Mouse (Mus musculus) testis, adult 2 months (tissue): ENCODE measurements around the gene Gpr137. TPM values are rescaled to one million over a fixed set of nuclear protein-coding genes. Genes with fewer than 3 reads are reported as not detected.
A peak's percentile ranks its signal among the peaks of the same experiment; 100 is the strongest.

Experiments
- H3K27ac ChIP-seq: fragments of 200-500 bp; 2 replicates; pipeline ENCODE4 v1.5.1; 2012; ENCODE audit warnings: low read depth, low read length; ENCODE audit not compliant: control insufficient read depth, insufficient read depth
- H3K27me3 ChIP-seq: fragments of 200-500 bp; 2 replicates; pipeline ENCODE4 v1.6.1; 2012; ENCODE audit warnings: mild to moderate bottlenecking, low read length, moderate library complexity; ENCODE audit not compliant: control insufficient read depth, insufficient read depth
- H3K36me3 ChIP-seq: fragments of 200-500 bp; 2 replicates; pipeline ENCODE4 v1.6.1; 2012; ENCODE audit warnings: mild to moderate bottlenecking, low read length; ENCODE audit not compliant: control insufficient read depth, insufficient read depth
- H3K4me1 ChIP-seq: fragments of 200-500 bp; 2 replicates; pipeline ENCODE4 v1.6.1; 2012; ENCODE audit warnings: low read length; ENCODE audit not compliant: control insufficient read depth, insufficient read depth
- H3K4me3 ChIP-seq: fragments of 200-500 bp; 2 replicates; pipeline ENCODE4 v1.5.1; 2012; ENCODE audit warnings: low read depth, mild to moderate bottlenecking, low read length, moderate library complexity, mixed read lengths; ENCODE audit not compliant: control insufficient read depth
- CTCF ChIP-seq: fragments of 200-500 bp; IDR thresholded peaks from 2 replicates; pipeline ENCODE4 v1.5.1; 2012; ENCODE audit warnings: low read depth, mild to moderate bottlenecking, inconsistent platforms, low read length, moderate library complexity; ENCODE audit not compliant: control insufficient read depth, insufficient read depth, insufficient replicate concordance
- POLR2A ChIP-seq: fragments of 200-500 bp; IDR thresholded peaks from 2 replicates; pipeline ENCODE4 v1.6.1; 2012; ENCODE audit warnings: low read depth, mild to moderate bottlenecking, inconsistent platforms, low read length, moderate library complexity; ENCODE audit not compliant: control insufficient read depth
- polyA plus RNA-seq: library from polyadenylated mRNA; depleted of rRNA; stranded (reverse); fragments of >200 nt; gene quantifications from 2 replicates; pipeline ENCODE4 v1.2.3, GENCODE M21; 2012

Gpr137 gene
- polyA plus RNA-seq, 1 experiment, result 212 TPM

DNA sequence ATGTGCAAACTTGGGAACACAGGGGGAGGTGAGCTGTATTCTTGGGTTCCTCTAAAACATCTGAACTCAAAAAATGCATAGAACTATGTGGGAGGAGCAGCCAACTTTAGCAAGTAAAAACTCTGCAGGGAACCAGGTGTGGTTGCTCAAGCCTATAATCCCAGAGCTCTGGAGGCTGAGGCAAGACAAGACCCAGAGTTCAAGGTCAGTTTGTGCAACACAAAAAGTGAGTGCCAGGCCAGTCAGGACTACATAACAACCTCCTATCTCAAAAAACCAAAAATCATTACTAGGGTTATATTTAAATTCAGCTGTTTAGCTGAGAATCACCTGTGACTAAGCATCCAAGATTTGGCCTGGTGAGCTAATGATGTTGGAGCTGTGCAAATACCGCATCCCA lies 10.3 kb downstream of the Gpr137 start:
- Histone ChIP-seq H3K4me1 (peaks cover 29% of the 10 kb centered on the region), H3K27me3 (no peaks in the 10 kb centered on the region), H3K27ac (no peak overlapping the region), H3K36me3 (no peaks in the 10 kb centered on the region), H3K4me3 (no peak overlapping the region)
- TF ChIP-seq CTCF (no peak), POLR2A (no peak)

DNA sequence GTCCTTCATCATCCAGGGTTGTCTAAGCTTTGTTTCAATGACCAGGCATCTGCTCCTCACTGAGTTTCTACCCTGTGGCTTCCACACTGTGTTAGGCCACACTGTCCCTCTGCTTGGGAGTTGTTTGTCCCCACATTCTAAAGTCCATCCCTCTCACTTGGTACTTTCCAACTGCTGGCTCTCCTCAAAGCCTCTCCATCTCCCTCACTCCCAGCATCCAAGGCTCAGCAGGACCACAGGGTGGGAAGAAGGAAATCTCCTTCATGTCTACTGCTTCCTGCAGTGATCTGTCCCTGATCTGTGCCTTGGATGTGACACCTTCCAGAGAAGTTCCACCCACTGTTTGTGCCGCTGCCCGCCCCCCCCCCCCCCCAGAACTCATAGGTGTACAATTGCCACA lies 11.3 kb downstream of the Gpr137 start:
- Histone ChIP-seq H3K4me3 (no peak overlapping the region), H3K36me3 (no peaks in the 10 kb centered on the region), H3K27ac (no peak overlapping the region), H3K27me3 (no peaks in the 10 kb centered on the region), H3K4me1 (peaks cover 37% of the 10 kb centered on the region)
- no peak for TF ChIP-seq POLR2A
- TF ChIP-seq CTCF, result no peak

DNA sequence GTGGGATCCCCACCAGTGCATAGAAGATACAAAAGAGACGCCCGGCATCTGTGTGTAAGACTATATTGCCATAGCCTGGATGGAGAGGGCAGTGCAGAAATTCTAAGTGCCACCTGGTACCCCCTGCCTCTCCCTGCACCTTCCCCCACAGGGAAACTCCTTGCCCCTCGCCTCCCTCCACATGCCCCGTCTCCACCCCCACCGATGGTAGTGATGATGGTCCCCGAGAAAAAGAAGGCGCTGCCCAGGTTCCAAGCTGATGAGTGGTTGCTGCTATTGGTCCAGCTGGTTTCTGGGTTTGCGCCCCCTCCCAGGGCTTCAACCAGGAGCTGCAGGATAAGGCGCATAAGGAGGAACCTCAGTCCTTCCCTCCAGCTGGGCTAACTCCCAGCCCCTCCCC lies 14.2 kb downstream of the Gpr137 start:
- TF ChIP-seq POLR2A (no peak), CTCF (no peak)
- Histone ChIP-seq H3K27me3 (no peaks in the 10 kb centered on the region), H3K4me1 (peaks cover 38% of the 10 kb centered on the region), H3K27ac (no peak overlapping the region), H3K36me3 (no peaks in the 10 kb centered on the region), H3K4me3 (no peak overlapping the region)

DNA sequence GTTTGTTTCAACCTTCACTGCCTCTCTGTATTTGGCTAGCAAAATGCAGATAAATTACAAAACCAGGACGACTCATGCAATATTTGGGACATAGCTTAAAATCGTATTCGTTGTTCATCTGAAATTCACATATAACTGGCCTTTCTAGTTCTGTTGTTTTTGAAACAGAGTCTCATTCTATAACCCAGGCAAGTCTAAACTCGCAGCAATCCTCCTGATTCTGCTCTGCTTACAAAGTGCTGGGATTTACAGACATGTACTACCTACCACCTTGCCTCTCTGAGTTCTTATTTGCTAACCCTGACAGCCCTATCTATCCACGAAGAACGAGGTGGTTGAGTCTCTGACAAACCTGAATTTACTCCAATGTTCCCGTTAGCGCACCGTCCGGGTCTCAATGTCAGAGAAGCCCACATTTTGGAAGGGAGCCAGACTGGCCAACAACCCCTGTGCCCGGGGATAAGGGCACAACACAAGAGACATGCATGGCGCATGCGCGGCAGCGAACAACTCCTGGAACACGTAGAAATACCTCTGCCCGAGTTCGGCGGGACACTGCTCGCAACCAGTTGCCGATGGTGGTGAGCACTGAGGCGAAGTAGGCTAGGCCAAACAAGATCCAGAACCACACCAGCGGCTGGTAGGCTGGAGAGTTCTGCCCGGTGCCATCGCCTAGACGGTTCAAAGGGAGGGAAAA lies 15.6 kb downstream of the Gpr137 start:
- H3K4me3 ChIP-seq, result peak overlapping the region; percentile 3
- H3K27ac ChIP-seq, result no peak overlapping the region

DNA sequence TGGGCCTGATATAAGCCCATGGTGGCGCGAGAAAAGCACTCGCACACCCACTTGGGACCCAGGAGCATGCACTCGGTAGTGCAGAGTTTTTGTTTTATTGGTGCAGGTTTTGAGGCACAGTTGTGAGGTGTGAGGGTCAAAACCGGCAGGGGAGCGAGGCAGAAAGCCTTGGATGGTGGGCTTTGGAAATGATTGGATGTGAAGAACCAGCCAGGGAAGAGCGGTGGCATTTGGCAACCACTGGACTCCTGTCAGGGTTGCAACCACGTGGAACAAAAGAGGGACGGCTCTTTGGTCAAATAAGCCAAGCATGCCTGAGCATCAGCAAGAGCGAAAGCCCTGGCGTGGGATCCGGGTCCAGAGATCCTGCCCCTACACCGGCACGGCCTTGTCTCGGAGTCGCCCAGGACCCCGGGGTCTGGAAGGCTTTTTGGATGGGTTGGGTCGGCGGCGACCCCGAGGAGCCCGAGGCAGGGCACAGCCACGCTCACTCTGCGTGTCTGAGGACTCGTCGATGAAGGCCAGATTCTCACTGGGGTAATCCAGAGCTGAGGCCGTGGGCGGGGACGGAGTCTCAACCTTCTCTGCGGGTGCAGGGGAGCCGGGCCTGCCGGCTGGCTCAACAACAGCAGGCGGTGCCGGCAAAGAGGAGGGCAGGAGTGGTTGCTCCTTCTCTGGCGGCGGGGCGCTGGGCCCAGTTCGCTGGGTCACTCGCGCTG lies 16.5 kb downstream of the Gpr137 start:
- no peak for TF ChIP-seq POLR2A
- TF ChIP-seq CTCF, result no peak
- H3K27ac ChIP-seq, result no peak overlapping the region
- H3K4me3 ChIP-seq, result peak overlapping the region; percentile 85
- no peaks in the 10 kb centered on the region for H3K36me3 ChIP-seq
- H3K4me1 ChIP-seq, result peaks cover 41% of the 10 kb centered on the region
- no peaks in the 10 kb centered on the region for H3K27me3 ChIP-seq

More for the DNA sequence above, 15.6 kb downstream of the Gpr137 start:
- no peak for TF ChIP-seq POLR2A
- no peak for TF ChIP-seq CTCF
- H3K27me3 ChIP-seq, result no peaks in the 10 kb centered on the region
- no peaks in the 10 kb centered on the region for H3K36me3 ChIP-seq
- peaks cover 45% of the 10 kb centered on the region for H3K4me1 ChIP-seq

DNA sequence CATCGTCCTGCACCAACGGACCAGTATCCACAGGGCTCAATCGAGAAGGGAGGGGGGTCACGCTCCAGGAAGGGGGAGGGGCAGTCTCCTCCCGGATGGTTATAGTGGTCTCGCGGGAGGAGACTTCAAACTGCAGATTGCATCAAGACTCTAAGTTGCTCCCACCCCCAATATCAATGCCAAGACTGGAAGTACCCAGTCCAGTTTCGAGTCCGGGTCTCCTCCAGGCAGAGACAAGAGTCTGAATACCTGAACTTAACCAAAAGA lies 17.0 kb downstream of the Gpr137 start, which contains the start of gene Catsperz:
TSS of gene Catsperz (minus strand) at position 74 of the 267 bp plus-strand sequence.
- H3K36me3 ChIP-seq, result no peaks in the 10 kb centered on the region
- H3K4me3 ChIP-seq, result peak within 1 kb of the TSS; percentile 85
- H3K4me1 ChIP-seq, result peaks cover 45% of the 10 kb centered on the region
- TF ChIP-seq POLR2A (peak; percentile 69; the same call in 1 of the 2 replicates), CTCF (no peak)
- H3K27ac ChIP-seq, result peak within 1 kb of the TSS; percentile 61
- H3K27me3 ChIP-seq, result no peaks in the 10 kb centered on the region

DNA sequence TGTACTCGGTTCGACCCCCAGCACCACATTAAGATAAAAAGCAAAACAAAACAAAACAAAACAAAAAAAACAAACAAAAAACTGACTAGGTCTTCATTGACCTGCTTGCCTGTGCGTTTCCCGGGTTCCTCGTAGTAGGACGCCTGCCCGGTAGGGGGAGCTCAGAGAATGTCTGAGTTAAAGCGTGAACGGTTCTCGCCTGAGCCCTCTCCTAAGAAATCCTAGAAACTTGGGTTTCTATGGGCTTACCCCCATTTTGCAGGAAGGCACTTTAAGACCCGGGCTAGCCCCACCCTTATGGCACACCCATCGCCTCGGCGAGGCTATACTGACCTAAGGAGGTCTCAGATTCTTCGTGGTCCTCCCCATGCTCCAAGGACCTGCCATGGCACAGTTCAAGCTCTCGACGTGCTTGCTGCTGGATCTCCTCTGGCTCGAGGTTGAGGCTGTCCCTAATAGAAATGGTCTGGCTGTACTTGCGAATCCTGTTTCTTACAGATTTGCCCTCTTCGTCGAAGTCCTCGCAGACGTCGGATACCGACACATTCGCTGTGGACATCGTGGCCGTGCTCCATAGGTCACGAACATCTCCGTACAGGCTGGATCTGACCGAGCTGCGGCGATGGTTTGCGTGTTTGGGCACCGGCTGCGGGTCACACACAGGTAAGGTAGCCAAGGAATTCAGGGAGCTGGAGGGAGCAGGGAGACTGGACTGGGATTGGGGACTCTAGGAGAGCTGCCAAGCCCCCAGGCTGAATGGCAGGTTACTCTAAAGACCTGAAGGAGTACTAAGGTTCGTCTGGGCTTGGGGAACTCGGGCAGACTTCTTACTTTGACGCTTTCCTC lies 17.6 kb downstream of the Gpr137 start:
- Histone ChIP-seq H3K4me1 (peaks cover 50% of the 10 kb centered on the region), H3K4me3 (peak overlapping the region; percentile 85), H3K36me3 (no peaks in the 10 kb centered on the region), H3K27me3 (no peaks in the 10 kb centered on the region), H3K27ac (peak overlapping the region; percentile 61)
- TF ChIP-seq POLR2A (no peak), CTCF (peak; percentile 48; the same call in 1 of the 2 replicates)
